Mouse (Mus musculus) kidney, adult 9 months (tissue): ENCODE results near the gene Atrnl1.
"Not testable (repeated sequence)": the region's sequence is repeated elsewhere in the genome, so short reads cannot be mapped to it uniquely, and the experiment has no call there.

Experiments used
- DNase-seq: peaks from one replicate; pipeline ENCODE4 v3.0.0; 2022

Gene Atrnl1

GRCm38 (mm10) chr19:57985918-57986900, 375.4 kb downstream of the Atrnl1 start:
- DNase-seq, result no peak

DNA sequence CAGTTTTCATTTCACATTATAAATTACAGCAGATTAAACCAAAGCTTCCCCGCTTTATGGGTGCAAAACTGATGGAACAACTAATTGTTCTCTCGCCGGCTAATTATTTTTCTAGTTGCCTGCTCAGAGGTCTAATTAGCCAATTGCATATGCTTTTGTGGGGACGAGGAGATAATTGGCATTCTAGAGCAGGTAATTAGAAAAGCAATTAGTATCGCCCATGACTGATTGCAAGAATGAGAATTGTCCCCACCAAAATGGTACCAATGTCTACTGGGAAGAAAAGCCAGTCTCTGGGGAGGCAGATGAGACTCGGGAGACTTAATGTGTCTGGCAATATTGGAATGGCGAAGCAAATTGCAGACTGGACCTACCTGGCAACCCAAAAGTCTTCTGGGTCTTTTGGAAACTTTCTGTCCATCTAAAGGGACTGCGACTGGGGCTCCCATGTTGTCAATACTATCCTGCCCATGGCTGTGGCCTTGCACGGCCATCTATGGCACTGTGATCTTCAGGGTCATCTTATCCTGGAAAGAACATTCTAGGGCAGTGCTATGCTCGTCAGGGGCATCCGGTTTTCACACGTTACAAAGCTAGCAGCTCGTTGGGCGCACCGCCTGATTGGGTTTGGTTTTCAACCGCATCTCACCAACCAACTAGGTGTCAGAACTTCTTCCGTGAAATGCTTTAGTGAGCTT, 377.0 kb downstream of the Atrnl1 start:
- DNase-seq, result no peak

GRCm38 (mm10) chr19:57988559-57989093, 377.8 kb downstream of the Atrnl1 start:
- no peak for DNase-seq

DNA sequence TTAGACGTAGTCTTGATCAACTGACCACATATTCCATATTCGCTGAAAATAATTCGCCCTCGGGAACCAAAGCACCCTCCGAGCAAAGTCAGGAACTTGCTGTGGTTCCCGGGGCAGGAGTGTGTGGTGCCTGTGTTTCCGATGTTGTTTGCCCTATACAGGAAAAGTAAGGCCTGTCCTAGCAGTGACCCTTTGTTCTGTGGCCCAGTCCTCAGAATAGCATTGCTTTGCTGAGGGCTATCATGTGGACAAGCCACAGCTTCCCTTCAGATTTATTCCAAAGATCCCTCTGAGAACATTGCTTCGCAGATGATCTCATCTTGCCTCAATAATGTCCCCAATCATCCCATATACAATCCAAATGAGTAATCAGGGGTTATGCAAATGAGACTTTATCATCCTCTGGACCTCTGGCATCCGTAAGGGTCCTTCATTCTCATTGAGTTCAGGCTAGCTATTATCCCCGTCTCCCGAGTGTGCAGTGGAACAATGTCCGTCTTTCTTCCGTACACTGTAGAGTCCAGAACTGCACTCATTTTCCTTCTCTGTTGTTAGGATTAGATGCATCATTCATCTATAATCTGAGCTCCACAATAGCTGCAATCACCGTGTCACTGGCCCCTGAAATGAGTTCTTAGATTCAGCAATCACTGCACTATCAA, 380.4 kb downstream of the Atrnl1 start:
- DNase-seq, result no peak

DNA sequence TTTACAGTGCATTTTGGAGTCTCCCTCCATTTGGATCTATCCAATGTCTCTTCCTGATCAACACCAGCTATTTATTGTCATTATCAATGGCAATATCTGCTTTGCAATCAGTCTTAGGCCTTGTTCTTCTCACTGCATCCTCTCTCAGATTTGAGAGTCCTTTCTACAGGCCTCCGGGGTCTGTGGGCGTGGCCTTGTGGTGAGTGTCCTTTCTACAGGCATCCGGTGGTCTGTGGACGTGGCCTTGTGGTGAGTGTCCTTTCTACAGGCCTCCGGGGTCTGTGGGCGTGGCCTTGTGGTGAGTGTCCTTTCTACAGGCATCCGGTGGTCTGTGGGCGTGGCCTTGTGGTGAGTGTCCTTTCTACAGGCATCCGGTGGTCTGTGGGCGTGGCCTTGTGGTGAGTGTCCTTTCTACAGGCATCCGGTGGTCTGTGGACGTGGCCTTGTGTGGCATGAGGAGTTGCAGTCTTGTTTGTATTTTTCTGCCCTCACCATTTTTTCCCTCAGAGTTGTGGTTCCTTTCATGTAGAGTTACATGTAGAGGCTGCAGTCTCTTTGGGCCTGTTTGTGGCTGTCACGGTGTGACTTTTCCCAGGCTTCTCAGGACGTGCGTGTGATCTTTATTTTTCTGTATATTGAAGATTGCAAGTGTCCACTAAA, 383.5 kb downstream of the Atrnl1 start:
- not testable (repeated sequence) for DNase-seq

GRCm38 (mm10) chr19:57995015-57995414, 384.2 kb downstream of the Atrnl1 start:
- DNase-seq, result no peak

DNA sequence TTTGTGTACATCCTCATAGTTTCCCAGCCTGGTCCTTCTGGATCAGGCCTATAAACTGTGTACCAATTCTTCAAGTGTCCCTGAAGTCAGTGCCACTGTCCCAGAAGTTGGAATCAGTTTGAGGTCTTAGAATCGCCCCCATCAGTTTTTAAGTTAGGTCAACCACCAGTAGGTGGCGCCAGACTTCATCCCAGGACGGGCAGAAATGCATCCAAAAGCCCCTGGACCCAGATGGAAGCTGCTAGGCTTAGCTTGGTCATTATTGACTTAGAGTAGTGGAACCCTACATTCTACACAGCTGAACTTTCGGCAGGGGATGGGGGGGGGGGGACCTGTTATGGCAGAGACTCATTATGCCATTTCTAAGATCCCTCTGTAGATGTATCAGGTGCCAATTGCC, 387.1 kb downstream of the Atrnl1 start:
- peak; percentile 22 for DNase-seq

GRCm38 (mm10) chr19:58011636-58012035, 400.8 kb downstream of the Atrnl1 start:
- DNase-seq, result no peak

GRCm38 (mm10) chr19:58015741-58016140, 404.9 kb downstream of the Atrnl1 start:
- DNase-seq, result no peak

DNA sequence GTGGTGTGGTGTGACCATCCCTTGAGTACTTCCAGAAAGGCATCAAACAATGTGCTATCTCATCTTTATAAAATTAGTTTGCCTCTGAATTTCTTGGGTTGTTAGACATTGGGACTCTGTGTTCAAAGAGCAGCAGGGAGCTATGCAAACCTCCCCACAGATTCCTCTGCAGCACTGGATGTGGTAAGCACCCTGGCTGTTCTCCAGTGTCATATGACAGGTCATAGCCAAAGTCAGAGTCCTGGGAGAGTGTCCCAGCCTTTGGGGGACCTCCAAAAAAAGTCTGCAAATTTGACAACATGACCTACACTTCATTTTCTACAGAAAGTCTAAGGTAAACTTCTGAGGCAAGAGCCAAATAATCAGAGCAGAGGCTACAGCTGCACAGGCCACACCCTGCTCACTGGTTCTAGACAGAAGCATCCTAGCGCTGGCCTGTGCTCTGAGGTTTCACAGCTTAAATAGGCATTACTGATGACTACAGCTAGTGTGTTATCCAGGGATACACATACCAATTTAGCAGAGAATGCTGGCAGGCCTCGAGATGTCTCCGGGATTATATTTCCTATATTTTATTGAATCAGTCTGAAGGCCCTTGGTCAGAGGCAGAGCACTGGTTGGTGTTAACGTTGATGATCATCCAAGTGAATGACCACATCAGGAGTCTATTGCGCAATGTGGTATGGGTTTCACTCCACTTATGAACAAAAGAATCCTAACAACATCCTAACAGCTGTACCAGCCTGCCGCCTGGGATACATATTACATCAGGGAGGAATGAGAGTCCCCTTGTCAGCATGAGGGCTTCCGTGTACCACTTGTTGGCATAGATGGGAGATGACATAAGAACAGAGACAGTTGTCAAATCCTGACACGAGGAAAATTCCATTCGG, 406.0 kb downstream of the Atrnl1 start:
- DNase-seq, result peak; percentile 13

DNA sequence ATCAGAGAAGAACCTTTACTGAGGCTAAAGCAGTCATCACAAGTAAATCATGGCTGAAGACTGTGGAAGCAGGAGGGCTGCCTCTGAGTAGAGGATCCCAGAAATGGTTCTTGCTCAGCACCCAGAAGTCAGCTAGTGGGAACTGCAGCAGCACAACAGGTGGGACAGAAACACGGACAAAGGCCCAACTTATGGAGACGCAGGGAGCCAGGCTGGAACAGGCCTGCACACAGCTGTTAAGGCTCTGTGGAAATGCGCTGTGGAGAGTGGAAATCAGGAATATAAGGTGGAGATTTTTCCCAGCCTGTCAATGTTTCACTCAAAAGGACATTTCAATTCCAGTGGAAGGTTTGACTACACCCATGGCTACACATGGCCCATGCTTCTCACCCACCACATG, 406.6 kb downstream of the Atrnl1 start:
- DNase-seq, result no peak

- DNase-seq, result no peak
Observed at GRCm38 (mm10) chr19:58018698-58019097, 407.9 kb downstream of the Atrnl1 start.

- no peak for DNase-seq
Observed at GRCm38 (mm10) chr19:58021514-58022284, 410.9 kb downstream of the Atrnl1 start.

DNA sequence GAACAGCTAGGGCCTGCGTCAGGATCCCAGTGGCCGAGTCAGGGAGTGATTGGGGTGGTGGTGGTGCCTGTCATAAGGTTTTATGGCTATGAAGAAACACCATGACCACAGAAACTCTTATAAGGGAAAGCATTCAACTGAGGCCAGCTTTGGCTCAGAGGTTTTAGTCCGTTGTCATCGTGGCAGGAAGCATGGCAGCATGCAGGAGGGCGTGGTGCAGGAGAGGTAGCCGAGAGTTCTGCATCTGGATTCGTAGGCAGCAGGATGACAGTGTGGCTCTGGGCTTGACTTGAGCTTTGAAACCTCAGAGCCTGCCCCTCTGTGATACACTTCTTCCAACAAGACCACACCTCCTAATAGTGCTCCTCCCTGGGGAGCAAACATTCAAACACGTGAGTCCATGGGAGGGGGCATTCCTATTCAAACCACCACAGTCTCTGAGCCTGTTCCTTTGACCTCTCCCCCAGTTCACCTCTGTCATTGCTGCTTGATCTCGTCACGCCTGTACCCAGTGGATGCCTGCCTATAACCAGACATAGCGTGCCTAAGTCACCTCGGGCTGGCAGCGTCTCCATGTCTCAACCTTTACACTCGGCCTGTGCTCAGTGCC, 412.5 kb downstream of the Atrnl1 start:
- no peak for DNase-seq

- DNase-seq, result no peak
Observed at GRCm38 (mm10) chr19:58025053-58025452, 414.2 kb downstream of the Atrnl1 start.

DNA sequence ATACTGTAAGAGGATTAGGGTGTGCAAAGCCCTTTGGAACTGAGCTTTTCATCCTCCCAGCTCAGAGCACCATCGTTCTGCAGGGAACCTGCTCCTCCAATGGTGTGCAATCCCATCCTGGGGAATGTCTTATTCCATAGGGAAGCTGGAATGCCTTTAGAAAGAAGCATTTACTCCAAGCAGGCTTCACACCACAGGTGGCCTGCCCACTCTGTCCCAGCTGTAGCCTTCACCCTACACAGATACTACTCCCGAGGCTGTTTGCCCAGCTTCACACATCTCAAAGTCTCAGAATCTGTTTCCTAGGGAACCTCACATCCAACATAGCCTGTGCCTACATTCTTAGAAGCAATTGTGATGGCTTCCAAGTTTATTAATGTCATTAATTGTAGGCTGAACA, 418.8 kb downstream of the Atrnl1 start:
- no peak for DNase-seq

DNA sequence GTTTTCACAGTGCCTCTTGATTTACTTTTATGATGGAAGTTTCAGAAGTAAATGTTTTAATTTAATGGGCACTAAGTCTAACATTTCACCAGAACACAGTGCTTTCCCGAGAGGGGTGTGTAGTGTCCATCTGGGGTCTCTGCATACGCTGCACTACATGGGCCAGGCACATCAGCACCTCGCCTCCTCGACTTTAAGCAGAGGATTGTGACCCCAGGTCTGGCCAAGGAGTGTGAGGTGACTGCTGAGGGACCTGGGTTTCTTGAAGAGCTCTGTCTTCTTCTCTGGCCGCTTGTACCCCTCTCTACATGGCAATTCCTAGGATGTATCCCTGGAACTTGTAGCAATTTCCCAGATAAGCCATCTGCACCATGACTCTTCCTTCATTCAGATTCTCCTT, 422.4 kb downstream of the Atrnl1 start:
- no peak for DNase-seq

GRCm38 (mm10) chr19:58036166-58036565, 425.3 kb downstream of the Atrnl1 start:
- no peak for DNase-seq

- no peak for DNase-seq
Observed at GRCm38 (mm10) chr19:58043120-58043519, 432.3 kb downstream of the Atrnl1 start.

DNA sequence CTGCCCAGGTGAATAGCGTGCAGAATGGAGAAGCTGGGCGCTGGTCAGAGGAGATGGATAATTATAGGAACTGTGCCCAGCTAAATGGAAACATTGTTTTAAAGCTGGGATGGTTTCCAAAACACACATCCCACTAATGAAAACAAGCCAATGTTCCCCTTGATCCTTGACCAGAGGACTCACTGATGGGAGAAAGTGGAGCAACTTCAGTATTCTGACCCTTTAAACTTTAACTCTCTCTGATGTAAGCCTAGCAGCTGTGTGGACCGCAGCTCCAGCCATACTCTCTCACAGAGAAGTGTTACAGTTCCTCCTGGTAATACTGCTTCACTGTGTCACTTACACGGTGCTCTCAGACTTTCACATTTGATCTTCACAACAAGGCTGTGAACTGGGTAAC, 432.7 kb downstream of the Atrnl1 start:
- DNase-seq, result peak; percentile 42
